Mouse (Mus musculus): ENCODE results near the gene Tatdn3. TPM values are rescaled to one million over a fixed set of nuclear protein-coding genes. Genes with fewer than 3 reads are reported as not detected.

Gene Tatdn3
- polyA plus RNA-seq, 1 experiment, result 2.0 TPM

GRCm38 (mm10) chr1:191054870-191055532 lies 7.7 kb downstream of the Tatdn3 start:
- H3K4me3 ChIP-seq (ENCODE audit: low read depth, low read length), result no peak overlapping the region
- no peaks in the 10 kb centered on the region; the same call in 1 of the 2 replicates for H3K36me3 ChIP-seq (ENCODE audit: control insufficient read depth, insufficient read depth, low read length)
- TF ChIP-seq POLR2A (IDR thresholded peaks at IDR 0.05; ENCODE audit: low read depth, low read length) (no peak), CTCF (IDR thresholded peaks at IDR 0.05; ENCODE audit: extremely low read depth, insufficient read length, insufficient replicate concordance, low read depth, low read length) (peak; percentile 18; the same call in 1 of the 2 replicates)
- WGBS, result 59% methylated on average over 8 of the region's 8 CpGs
- H3K27me3 ChIP-seq (ENCODE audit: control insufficient read depth, insufficient read depth, low read length), result no peaks in the 10 kb centered on the region
- H3K4me1 ChIP-seq (ENCODE audit: control insufficient read depth, insufficient read depth, insufficient read length, low read length), result no peaks in the 10 kb centered on the region
- no peak overlapping the region for H3K27ac ChIP-seq (ENCODE audit: insufficient read depth, low read depth, low read length)

GRCm38 (mm10) chr1:191053555-191053954 lies 9.2 kb downstream of the Tatdn3 start:
- no peak for TF ChIP-seq CTCF (IDR thresholded peaks at IDR 0.05; ENCODE audit: extremely low read depth, insufficient read length, insufficient replicate concordance, low read depth, low read length)
- no peak for TF ChIP-seq POLR2A (IDR thresholded peaks at IDR 0.05; ENCODE audit: low read depth, low read length)
- Histone ChIP-seq H3K36me3 (ENCODE audit: control insufficient read depth, insufficient read depth, low read length) (no peaks in the 10 kb centered on the region; the same call in 1 of the 2 replicates), H3K27ac (ENCODE audit: insufficient read depth, low read depth, low read length) (no peak overlapping the region), H3K4me3 (ENCODE audit: low read depth, low read length) (no peak overlapping the region), H3K27me3 (ENCODE audit: control insufficient read depth, insufficient read depth, low read length) (no peaks in the 10 kb centered on the region), H3K4me1 (ENCODE audit: control insufficient read depth, insufficient read depth, insufficient read length, low read length) (no peaks in the 10 kb centered on the region)
- 74% methylated on average over 3 of the region's 3 CpGs for WGBS

- H3K27ac ChIP-seq (ENCODE audit: insufficient read depth, low read depth, low read length), result no peak overlapping the region
- H3K4me1 ChIP-seq (ENCODE audit: control insufficient read depth, insufficient read depth, insufficient read length, low read length), result peaks cover 8% of the 10 kb centered on the region
- H3K4me3 ChIP-seq (ENCODE audit: low read depth, low read length), result no peak overlapping the region
- no peak for TF ChIP-seq CTCF (IDR thresholded peaks at IDR 0.05; ENCODE audit: extremely low read depth, insufficient read length, insufficient replicate concordance, low read depth, low read length)
- TF ChIP-seq POLR2A (IDR thresholded peaks at IDR 0.05; ENCODE audit: low read depth, low read length), result no peak
- no peaks in the 10 kb centered on the region for H3K27me3 ChIP-seq (ENCODE audit: control insufficient read depth, insufficient read depth, low read length)
- 70% methylated on average over 7 of the region's 7 CpGs for WGBS
- H3K36me3 ChIP-seq (ENCODE audit: control insufficient read depth, insufficient read depth, low read length), result no peaks in the 10 kb centered on the region
Measured at GRCm38 (mm10) chr1:191046231-191046824, 16.4 kb downstream of the Tatdn3 start.

GRCm38 (mm10) chr1:191045264-191045663 lies 17.5 kb downstream of the Tatdn3 start:
- H3K36me3 ChIP-seq (ENCODE audit: control insufficient read depth, insufficient read depth, low read length), result no peaks in the 10 kb centered on the region
- no peak for TF ChIP-seq POLR2A (IDR thresholded peaks at IDR 0.05; ENCODE audit: low read depth, low read length)
- TF ChIP-seq CTCF (IDR thresholded peaks at IDR 0.05; ENCODE audit: extremely low read depth, insufficient read length, insufficient replicate concordance, low read depth, low read length), result no peak
- H3K4me3 ChIP-seq (ENCODE audit: low read depth, low read length), result no peak overlapping the region
- peaks cover 8% of the 10 kb centered on the region for H3K4me1 ChIP-seq (ENCODE audit: control insufficient read depth, insufficient read depth, insufficient read length, low read length)
- no peaks in the 10 kb centered on the region for H3K27me3 ChIP-seq (ENCODE audit: control insufficient read depth, insufficient read depth, low read length)
- no peak overlapping the region for H3K27ac ChIP-seq (ENCODE audit: insufficient read depth, low read depth, low read length)
- 94% methylated on average over 2 of the region's 2 CpGs for WGBS

- H3K36me3 ChIP-seq (ENCODE audit: control insufficient read depth, insufficient read depth, low read length), result no peaks in the 10 kb centered on the region
- H3K4me1 ChIP-seq (ENCODE audit: control insufficient read depth, insufficient read depth, insufficient read length, low read length), result peaks cover 8% of the 10 kb centered on the region
- H3K27me3 ChIP-seq (ENCODE audit: control insufficient read depth, insufficient read depth, low read length), result no peaks in the 10 kb centered on the region
- TF ChIP-seq CTCF (IDR thresholded peaks at IDR 0.05; ENCODE audit: extremely low read depth, insufficient read length, insufficient replicate concordance, low read depth, low read length) (no peak), POLR2A (IDR thresholded peaks at IDR 0.05; ENCODE audit: low read depth, low read length) (no peak)
- 38% methylated on average over 3 of the region's 3 CpGs for WGBS
- H3K27ac ChIP-seq (ENCODE audit: insufficient read depth, low read depth, low read length), result peak overlapping the region; percentile 49
- H3K4me3 ChIP-seq (ENCODE audit: low read depth, low read length), result no peak overlapping the region
Measured at GRCm38 (mm10) chr1:191042688-191043087, 20.0 kb downstream of the Tatdn3 start.

GRCm38 (mm10) chr1:191042106-191042505 lies 20.6 kb downstream of the Tatdn3 start:
- 72% methylated on average over 5 of the region's 5 CpGs for WGBS

GRCm38 (mm10) chr1:191041352-191041751 lies 21.4 kb downstream of the Tatdn3 start:
- no peak overlapping the region for H3K27ac ChIP-seq (ENCODE audit: insufficient read depth, low read depth, low read length)
- no peaks in the 10 kb centered on the region for H3K36me3 ChIP-seq (ENCODE audit: control insufficient read depth, insufficient read depth, low read length)
- TF ChIP-seq CTCF (IDR thresholded peaks at IDR 0.05; ENCODE audit: extremely low read depth, insufficient read length, insufficient replicate concordance, low read depth, low read length) (no peak), POLR2A (IDR thresholded peaks at IDR 0.05; ENCODE audit: low read depth, low read length) (no peak)
- H3K27me3 ChIP-seq (ENCODE audit: control insufficient read depth, insufficient read depth, low read length), result no peaks in the 10 kb centered on the region
- H3K4me1 ChIP-seq (ENCODE audit: control insufficient read depth, insufficient read depth, insufficient read length, low read length), result peaks cover 10% of the 10 kb centered on the region
- H3K4me3 ChIP-seq (ENCODE audit: low read depth, low read length), result no peak overlapping the region

More at GRCm38 (mm10) chr1:191042106-191042505, 20.6 kb downstream of the Tatdn3 start:
- no peak overlapping the region for H3K4me3 ChIP-seq (ENCODE audit: low read depth, low read length)
- H3K27ac ChIP-seq (ENCODE audit: insufficient read depth, low read depth, low read length), result no peak overlapping the region; the same call in 1 of the 2 replicates
- peaks cover 10% of the 10 kb centered on the region for H3K4me1 ChIP-seq (ENCODE audit: control insufficient read depth, insufficient read depth, insufficient read length, low read length)
- H3K36me3 ChIP-seq (ENCODE audit: control insufficient read depth, insufficient read depth, low read length), result no peaks in the 10 kb centered on the region
- H3K27me3 ChIP-seq (ENCODE audit: control insufficient read depth, insufficient read depth, low read length), result no peaks in the 10 kb centered on the region
- no peak for TF ChIP-seq POLR2A (IDR thresholded peaks at IDR 0.05; ENCODE audit: low read depth, low read length)
- no peak for TF ChIP-seq CTCF (IDR thresholded peaks at IDR 0.05; ENCODE audit: extremely low read depth, insufficient read length, insufficient replicate concordance, low read depth, low read length)

Measured in small intestine, adult 2 months (tissue).